Mouse (Mus musculus): ENCODE results near the gene Htr5a.

- TF ChIP-seq CTCF (IDR thresholded peaks at IDR 0.05; ENCODE audit: low read depth, low read length) (no peak), POLR2A (IDR thresholded peaks at IDR 0.05; ENCODE audit: insufficient read depth, low read length) (no peak), EP300 (IDR thresholded peaks at IDR 0.05; ENCODE audit: insufficient read depth, low read depth, low read length) (no peak)
These were observed 49.8 kb upstream of the Htr5a start for GRCm38 (mm10) chr5:27792173-27792470.
